Mouse (Mus musculus) ES-E14 (cell line): ENCODE data around the gene AL731706.2. TPM values are rescaled to one million over a fixed set of nuclear protein-coding genes. Genes with fewer than 3 reads are reported as not detected.

ENCODE experiments used
- DNase-seq: peaks from one replicate; pipeline ENCODE4 v3.0.0-alpha.2; 2013; ENCODE audit warnings: low read depth, low spot score
- H3K27ac ChIP-seq: 2 replicates; pipeline ENCODE4 v1.5.1; 2012; ENCODE audit warnings: low read depth, mild to moderate bottlenecking, low read length, moderate library complexity, mixed read lengths; ENCODE audit not compliant: poor library complexity, insufficient read depth, severe bottlenecking
- H3K36me3 ChIP-seq: 2 replicates; pipeline ENCODE4 v1.6.1; 2012; ENCODE audit warnings: mild to moderate bottlenecking, low read length, moderate library complexity, mixed read lengths; ENCODE audit not compliant: control insufficient read depth, poor library complexity, insufficient read depth, severe bottlenecking
- H3K4me1 ChIP-seq, 2 experiments: fragments of 150-350 bp in 1 of 2; sonication (generic) in 1 of 2; 2 replicates each; pipeline ENCODE4 v1.6.1; 2012; ENCODE audit warnings: low read length in 2 of 2, mild to moderate bottlenecking in 1 of 2, mixed read lengths in 1 of 2; ENCODE audit not compliant: control insufficient read depth in 2 of 2, insufficient read depth in 2 of 2, poor library complexity in 1 of 2
- H3K4me3 ChIP-seq, 2 experiments: fragments of 150-350 bp in 1 of 2; sonication (generic) in 1 of 2; 2 replicates each; pipeline ENCODE4 v1.5.1; 2012; ENCODE audit warnings: low read length in 2 of 2, low read depth in 1 of 2, mild to moderate bottlenecking in 1 of 2, mixed read lengths in 1 of 2; ENCODE audit not compliant: insufficient read depth in 1 of 2, poor library complexity in 1 of 2, severe bottlenecking in 1 of 2
- H3K9ac ChIP-seq: 2 replicates; pipeline ENCODE4 v1.6.1; 2012; ENCODE audit warnings: low read depth, mild to moderate bottlenecking, low read length, mixed read lengths; ENCODE audit not compliant: poor library complexity, insufficient read depth, severe bottlenecking
- H3K9me3 ChIP-seq: fragments of 150-350 bp; sonication (generic); 2 replicates; pipeline ENCODE4 v1.6.1; 2012; ENCODE audit warnings: low read depth, mild to moderate bottlenecking, low read length; ENCODE audit not compliant: control insufficient read depth, insufficient read depth
- CHD2 ChIP-seq: IDR thresholded peaks from 2 replicates; pipeline ENCODE4 v1.6.1; 2014; ENCODE audit warnings: mild to moderate bottlenecking, low read depth, low read length, inconsistent platforms
- HCFC1 ChIP-seq: IDR thresholded peaks from 2 replicates; pipeline ENCODE4 v1.6.1; 2012; ENCODE audit warnings: low read length, inconsistent platforms, borderline replicate concordance; ENCODE audit not compliant: insufficient read depth
- MAFK ChIP-seq: IDR thresholded peaks from 2 replicates; pipeline ENCODE4 v1.6.1; 2014; ENCODE audit warnings: mild to moderate bottlenecking, low read depth, low read length, inconsistent platforms; ENCODE audit not compliant: insufficient read depth
- ZC3H11A ChIP-seq: IDR thresholded peaks from 2 replicates; pipeline ENCODE4 v1.6.1; 2012; ENCODE audit warnings: low read depth, mild to moderate bottlenecking, inconsistent platforms, low read length, borderline replicate concordance
- ZNF384 ChIP-seq: IDR thresholded peaks from 2 replicates; pipeline ENCODE4 v1.6.1; 2012; ENCODE audit warnings: low read depth, low read length, inconsistent platforms
- in situ Hi-C, 2 experiments: fragments of 600-800 bp; cut with MboI; formaldehyde crosslinking; loops; one replicate each; pipeline ENCODE4 v1.15.1; 2025; ENCODE audit warnings: low sequenced_read_pairs in 2 of 2, inconsistent platforms in 1 of 2; ENCODE audit not compliant: unreplicated experiment in 2 of 2
- total RNA-seq: library from RNA; depleted of rRNA; stranded (reverse); fragments of 300-350 nt; gene quantifications from 2 replicates; pipeline ENCODE4 v1.2.3, GENCODE M21; 2012

Gene AL731706.2
- total RNA-seq, 1 experiment, result not detected

DNA sequence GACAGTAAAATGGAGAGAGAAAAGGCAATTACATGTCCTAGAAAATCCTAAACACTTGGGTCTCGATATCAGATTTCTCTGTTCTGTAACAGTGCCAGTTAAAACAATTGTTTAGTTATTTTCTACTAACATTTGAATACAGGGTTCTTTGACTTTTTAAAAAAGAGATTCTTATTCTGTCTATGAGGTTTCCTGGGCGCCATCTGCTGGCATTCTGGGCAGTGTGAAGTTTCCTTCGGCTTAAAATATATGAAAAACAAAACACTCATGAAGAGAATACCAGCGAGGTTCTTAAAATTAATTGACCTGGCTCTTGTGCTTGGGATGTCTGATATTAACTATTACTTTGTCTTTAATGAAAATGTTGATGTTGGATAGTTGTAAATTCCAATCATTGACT lies 1.4 kb upstream of the AL731706.2 start:
- Histone ChIP-seq H3K4me1 (no peaks in the 10 kb centered on the region), H3K36me3 (peaks cover 2% of the 10 kb centered on the region), H3K9ac (no peak overlapping the region), H3K9me3 (no peaks in the 10 kb centered on the region), H3K4me3 (no peak overlapping the region), H3K27ac (no peak overlapping the region)
- no peak for DNase-seq
- no peak for TF ChIP-seq HCFC1
- no peak for TF ChIP-seq ZC3H11A
- no peak for TF ChIP-seq CHD2
- no peak for TF ChIP-seq ZNF384
- TF ChIP-seq MAFK, result no peak
- in situ Hi-C loops, result no loop called here

DNA sequence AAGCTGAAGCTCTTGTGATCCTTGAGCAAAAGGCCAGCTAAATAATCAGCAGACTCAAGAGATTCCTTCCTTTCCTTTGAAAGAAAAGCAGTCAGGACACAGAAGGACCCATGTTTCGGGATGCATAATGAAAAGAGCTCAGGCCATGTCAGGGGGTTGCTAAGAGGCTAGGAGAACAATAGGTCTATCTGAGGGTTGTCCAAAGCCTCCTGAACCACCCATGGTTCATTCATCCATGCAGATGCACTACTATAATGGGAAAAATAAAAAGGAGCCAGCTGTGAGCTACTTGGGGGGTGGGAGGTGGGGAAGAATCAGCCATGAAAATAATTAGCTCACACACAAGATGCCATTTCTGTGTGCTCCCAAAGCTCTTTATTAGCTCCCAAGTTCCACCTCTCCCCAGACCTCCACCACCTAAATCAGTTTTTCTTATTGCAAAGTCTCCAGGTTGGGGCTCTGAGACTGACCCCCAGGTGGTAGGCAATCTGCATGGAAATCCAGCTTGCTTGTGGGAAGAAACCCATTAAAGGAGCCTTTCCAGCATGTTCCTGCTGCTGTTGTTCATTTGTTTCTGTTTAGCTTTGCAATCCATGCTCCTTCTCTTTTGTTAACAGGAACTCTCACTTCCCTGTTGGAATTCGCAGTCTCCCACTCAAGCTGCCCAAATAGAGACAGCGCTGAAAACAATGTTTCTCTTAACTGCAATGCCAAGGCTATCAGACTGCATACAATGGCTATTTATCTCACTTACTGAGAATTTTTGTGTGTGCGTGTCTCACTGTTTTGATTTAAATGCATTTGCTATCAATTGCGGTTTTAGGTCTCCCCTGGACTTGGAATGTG lies 30.7 kb downstream of the AL731706.2 start:
- no peak for TF ChIP-seq ZC3H11A
- TF ChIP-seq HCFC1, result no peak
- no peak for TF ChIP-seq ZNF384
- TF ChIP-seq CHD2, result no peak
- TF ChIP-seq MAFK, result no peak
- no peak overlapping the region for H3K27ac ChIP-seq
- H3K9ac ChIP-seq, result no peak overlapping the region
- H3K4me3 ChIP-seq, result no peak overlapping the region
- DNase-seq, result no peak
- H3K4me1 ChIP-seq, result peaks cover 0 to 5% of the 10 kb centered on the region in 2 experiments; a peak in 1 of 4 replicates
- in situ Hi-C loops, result no loop called here
- H3K36me3 ChIP-seq, result no peaks in the 10 kb centered on the region
- H3K9me3 ChIP-seq, result no peaks in the 10 kb centered on the region

DNA sequence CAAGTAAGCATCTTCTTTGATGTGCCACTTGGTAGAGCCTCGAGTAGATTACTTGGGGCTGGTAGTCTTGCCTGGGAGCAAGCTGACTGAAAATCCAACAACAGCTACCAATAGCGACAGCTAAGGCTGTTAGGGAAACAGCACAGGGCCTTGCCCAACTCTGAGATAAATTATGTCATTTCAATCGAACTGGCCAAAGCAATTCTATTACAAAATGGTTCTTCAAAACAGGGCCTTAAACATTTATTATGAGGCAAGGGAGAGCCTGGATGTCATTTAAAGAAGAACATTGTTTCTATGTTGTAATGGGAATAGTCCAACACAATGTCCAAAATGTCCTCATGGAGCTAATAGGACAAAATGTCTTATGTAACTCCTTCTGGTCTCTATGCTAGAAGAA lies 35.1 kb downstream of the AL731706.2 start:
- H3K9me3 ChIP-seq, result no peaks in the 10 kb centered on the region
- peaks cover 0 to 5% of the 10 kb centered on the region in 2 experiments; a peak in 1 of 4 replicates for H3K4me1 ChIP-seq
- in situ Hi-C loops, result no loop called here
- H3K36me3 ChIP-seq, result no peaks in the 10 kb centered on the region
- no peak for TF ChIP-seq MAFK
- no peak for TF ChIP-seq HCFC1
- no peak for TF ChIP-seq ZNF384
- TF ChIP-seq CHD2, result no peak
- TF ChIP-seq ZC3H11A, result no peak
- no peak overlapping the region for H3K27ac ChIP-seq
- H3K4me3 ChIP-seq, result no peak overlapping the region
- H3K9ac ChIP-seq, result no peak overlapping the region
- DNase-seq, result no peak

DNA sequence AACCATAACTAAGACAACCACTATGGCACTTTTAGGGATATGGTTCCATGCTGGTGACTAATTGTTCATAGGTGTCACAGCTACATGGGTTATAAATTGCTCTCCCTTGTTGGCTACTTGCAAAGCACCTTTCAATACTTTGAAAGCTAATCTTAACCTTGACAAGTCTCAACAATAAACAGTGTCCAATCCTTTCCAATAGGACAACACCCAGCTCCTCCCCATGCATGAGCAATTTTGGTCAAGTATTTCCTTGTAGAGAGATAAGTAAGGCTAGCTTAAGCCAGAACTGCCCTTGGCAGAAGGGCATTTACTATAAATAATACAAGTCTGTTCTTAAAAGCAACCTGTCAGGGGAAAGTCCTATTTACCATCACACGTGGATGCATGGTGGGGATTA lies 47.5 kb downstream of the AL731706.2 start:
- Histone ChIP-seq H3K9me3 (no peaks in the 10 kb centered on the region), H3K36me3 (no peaks in the 10 kb centered on the region), H3K4me1 (no peaks in the 10 kb centered on the region), H3K4me3 (no peak overlapping the region), H3K27ac (no peak overlapping the region), H3K9ac (no peak overlapping the region)
- DNase-seq, result no peak
- in situ Hi-C loops, result no loop called here
- no peak for TF ChIP-seq ZC3H11A
- TF ChIP-seq ZNF384, result no peak
- no peak for TF ChIP-seq CHD2
- TF ChIP-seq HCFC1, result no peak
- TF ChIP-seq MAFK, result no peak
